Mouse (Mus musculus) cerebellum, adult 2 months (tissue): ENCODE measurements around the gene Aff1.

ENCODE experiments used
- CTCF ChIP-seq: fragments of 200-500 bp; IDR thresholded peaks from 2 replicates; pipeline ENCODE4 v1.5.1; 2011; ENCODE audit warnings: low read depth, mild to moderate bottlenecking, control low read depth, low read length, moderate library complexity, borderline replicate concordance; ENCODE audit not compliant: insufficient read depth
- POLR2A ChIP-seq: fragments of 200-500 bp; IDR thresholded peaks from 2 replicates; pipeline ENCODE4 v1.6.1; 2011; ENCODE audit warnings: low read length, control low read depth, borderline replicate concordance; ENCODE audit not compliant: insufficient read depth

GRCm38 (mm10) chr5:103771380-103771779 is 79.2 kb downstream of the Aff1 start:
- no peak for TF ChIP-seq POLR2A
- no peak for TF ChIP-seq CTCF
